Mouse (Mus musculus) skeletal muscle tissue, postnatal 0 days (tissue): Measurements from ENCODE around the gene Chmp2b. TPM values are rescaled to one million over a fixed set of nuclear protein-coding genes. Genes with fewer than 3 reads are reported as not detected.

ENCODE experiments used
- polyA plus RNA-seq: library from polyadenylated mRNA; unstranded; fragments of >200 nt; fragmentation: Nextera tagmentation; extraction: Ambion mirVana; gene quantifications from 2 replicates; pipeline ENCODE4 v1.2.1, GENCODE M21; 2015

Gene Chmp2b
- polyA plus RNA-seq = 41.2 and 44.0 TPM in 2 replicates

GRCm38 (mm10) chr16:65561963-65562863 lies at the start of gene Chmp2b:
Gene Chmp2b, minus strand, starts transcription at chr16:65562726.

GRCm38 (mm10) chr16:65520211-65520610 lies 42.3 kb downstream of the Chmp2b start, which contains the start of gene Pou1f1:
Gene Pou1f1, plus strand, starts transcription at chr16:65520511.

Other genes starting within 250 kb of the Chmp2b start
- gene Pou1f1, start 42.2 kb downstream of the Chmp2b start, polyA plus RNA-seq = not detected in 2 replicates